Mouse (Mus musculus) heart, postnatal 0 days (tissue): Measurements from ENCODE around the gene Bmp2k.

Experiments used
- CTCF ChIP-seq: IDR thresholded peaks from 2 replicates; pipeline ENCODE4 v1.5.1; 2016; ENCODE audit warnings: antibody characterized with exemption, control low read depth, low read depth
- EP300 ChIP-seq: IDR thresholded peaks from 2 replicates; pipeline ENCODE4 v1.6.1; 2016; ENCODE audit warnings: antibody characterized with exemption, low read depth

- TF ChIP-seq EP300 = no peak
- no peak for TF ChIP-seq CTCF
Observed at GRCm38 (mm10) chr5:96961122-96961521, 36.4 kb upstream of the Bmp2k start.
